Mouse (Mus musculus) ES-E14 (cell line): ENCODE measurements around the gene Tmcc2.

ENCODE experiments used
- CHD2 ChIP-seq: IDR thresholded peaks from 2 replicates; pipeline ENCODE4 v1.6.1; 2014; ENCODE audit warnings: mild to moderate bottlenecking, low read depth, low read length, inconsistent platforms
- HCFC1 ChIP-seq: IDR thresholded peaks from 2 replicates; pipeline ENCODE4 v1.6.1; 2012; ENCODE audit warnings: low read length, inconsistent platforms, borderline replicate concordance; ENCODE audit not compliant: insufficient read depth
- MAFK ChIP-seq: IDR thresholded peaks from 2 replicates; pipeline ENCODE4 v1.6.1; 2014; ENCODE audit warnings: mild to moderate bottlenecking, low read depth, low read length, inconsistent platforms; ENCODE audit not compliant: insufficient read depth
- ZC3H11A ChIP-seq: IDR thresholded peaks from 2 replicates; pipeline ENCODE4 v1.6.1; 2012; ENCODE audit warnings: low read depth, mild to moderate bottlenecking, inconsistent platforms, low read length, borderline replicate concordance
- ZNF384 ChIP-seq: IDR thresholded peaks from 2 replicates; pipeline ENCODE4 v1.6.1; 2012; ENCODE audit warnings: low read depth, low read length, inconsistent platforms

- TF ChIP-seq MAFK, result no peak
- no peak for TF ChIP-seq ZC3H11A
- TF ChIP-seq HCFC1, result no peak
- no peak for TF ChIP-seq ZNF384
- TF ChIP-seq CHD2, result no peak
Measured at GRCm38 (mm10) chr1:132400538-132400937, 9.5 kb upstream of the Tmcc2 start.
